Mouse (Mus musculus): ENCODE measurements at regions not wholly inside any gene's neighbourhood (a gene's known extent, or its start where the extent isn't known, plus 50 kb on each side); places are given as distances from the start of the nearest gene placed in this dataset.
A peak's percentile ranks its signal among the peaks of the same experiment; 100 is the strongest.

DNA sequence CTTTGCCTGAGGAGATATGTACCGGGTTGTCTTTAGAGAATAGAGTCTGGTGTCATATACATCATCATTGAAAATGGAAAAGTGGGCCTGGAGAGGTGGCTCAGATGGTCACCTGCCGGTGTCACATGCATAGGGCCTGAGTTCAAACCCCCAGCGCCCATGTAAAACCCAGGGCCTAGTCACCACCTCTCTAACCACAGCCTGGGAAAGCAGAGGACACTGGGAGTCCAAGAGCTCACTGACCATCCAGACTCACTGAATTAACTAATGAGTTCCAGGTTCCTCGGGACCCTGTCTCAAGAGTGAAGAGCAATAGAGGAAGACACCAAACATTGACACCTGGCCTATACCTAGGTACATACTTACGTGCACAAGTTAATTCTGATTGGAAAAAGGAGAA is 132.7 kb upstream of the Cdkn3 start:
- Histone ChIP-seq H3K4me1 (ENCODE audit: control insufficient read depth, insufficient read depth, low read length) (peaks cover 6% of the 10 kb centered on the region; the same call in 1 of the 2 replicates), H3K9ac (ENCODE audit: low read length) (no peak overlapping the region), H3K9me3 (replicated peaks; ENCODE audit: control insufficient read depth, low read length) (no peaks in the 10 kb centered on the region), H3K4me2 (ENCODE audit: low read depth, low read length) (no peak overlapping the region), H3K36me3 (ENCODE audit: control insufficient read depth, insufficient read depth) (no peaks in the 10 kb centered on the region), H3K27me3 (ENCODE audit: control insufficient read depth, insufficient read depth, low read length) (no peaks in the 10 kb centered on the region), H3K27ac (ENCODE audit: low read length) (no peak overlapping the region), H3K4me3 (ENCODE audit: low read length) (no peak overlapping the region)
- WGBS = 86% methylated on average over 5 of the region's 5 CpGs
- no peak for ATAC-seq (replicated peaks; ENCODE audit: extremely low read depth, insufficient read depth, low FRiP score)

- 83% methylated on average over 7 of the region's 7 CpGs for WGBS
- H3K4me3 ChIP-seq (ENCODE audit: low read length) = no peak overlapping the region
- H3K27ac ChIP-seq (ENCODE audit: low read length) = no peak overlapping the region
- no peak for ATAC-seq (replicated peaks; ENCODE audit: extremely low read depth, insufficient read depth, low FRiP score)
- no peak overlapping the region for H3K4me2 ChIP-seq (ENCODE audit: low read depth, low read length)
- H3K27me3 ChIP-seq (ENCODE audit: control insufficient read depth, insufficient read depth, low read length) = no peaks in the 10 kb centered on the region
- no peaks in the 10 kb centered on the region for H3K9me3 ChIP-seq (replicated peaks; ENCODE audit: control insufficient read depth, low read length)
- H3K9ac ChIP-seq (ENCODE audit: low read length) = no peak overlapping the region
- peaks cover 6% of the 10 kb centered on the region; the same call in 1 of the 2 replicates for H3K4me1 ChIP-seq (ENCODE audit: control insufficient read depth, insufficient read depth, low read length)
- no peaks in the 10 kb centered on the region for H3K36me3 ChIP-seq (ENCODE audit: control insufficient read depth, insufficient read depth)
Observed at GRCm38 (mm10) chr14:46625760-46626159, 134.6 kb upstream of the Cdkn3 start.

GRCm38 (mm10) chr14:46623645-46624044 is 136.7 kb upstream of the Cdkn3 start:
- no peaks in the 10 kb centered on the region for H3K9me3 ChIP-seq (replicated peaks; ENCODE audit: control insufficient read depth, low read length)
- no peak overlapping the region for H3K4me3 ChIP-seq (ENCODE audit: low read length)
- peaks cover 6% of the 10 kb centered on the region; the same call in 1 of the 2 replicates for H3K4me1 ChIP-seq (ENCODE audit: control insufficient read depth, insufficient read depth, low read length)
- WGBS = 9% methylated on average over 2 of the region's 2 CpGs
- no peak overlapping the region for H3K4me2 ChIP-seq (ENCODE audit: low read depth, low read length)
- H3K27ac ChIP-seq (ENCODE audit: low read length) = no peak overlapping the region
- no peaks in the 10 kb centered on the region for H3K36me3 ChIP-seq (ENCODE audit: control insufficient read depth, insufficient read depth)
- H3K9ac ChIP-seq (ENCODE audit: low read length) = no peak overlapping the region
- H3K27me3 ChIP-seq (ENCODE audit: control insufficient read depth, insufficient read depth, low read length) = no peaks in the 10 kb centered on the region
- ATAC-seq (replicated peaks; ENCODE audit: extremely low read depth, insufficient read depth, low FRiP score) = no peak

- Histone ChIP-seq H3K9ac (ENCODE audit: low read length) (no peak overlapping the region), H3K9me3 (replicated peaks; ENCODE audit: control insufficient read depth, low read length) (no peaks in the 10 kb centered on the region), H3K27me3 (ENCODE audit: control insufficient read depth, insufficient read depth, low read length) (no peaks in the 10 kb centered on the region), H3K4me2 (ENCODE audit: low read depth, low read length) (no peak overlapping the region), H3K4me1 (ENCODE audit: control insufficient read depth, insufficient read depth, low read length) (peaks cover 5% of the 10 kb centered on the region), H3K27ac (ENCODE audit: low read length) (no peak overlapping the region), H3K36me3 (ENCODE audit: control insufficient read depth, insufficient read depth) (no peaks in the 10 kb centered on the region), H3K4me3 (ENCODE audit: low read length) (no peak overlapping the region)
- WGBS = 84% methylated on average over 9 of the region's 9 CpGs
- no peak for ATAC-seq (replicated peaks; ENCODE audit: extremely low read depth, insufficient read depth, low FRiP score)
Observed at GRCm38 (mm10) chr14:46616030-46616429, 144.3 kb upstream of the Cdkn3 start.

GRCm38 (mm10) chr14:46614936-46615335 is 145.4 kb upstream of the Cdkn3 start:
- WGBS = 63% methylated on average over 4 of the region's 4 CpGs
- no peaks in the 10 kb centered on the region for H3K9me3 ChIP-seq (replicated peaks; ENCODE audit: control insufficient read depth, low read length)
- no peak overlapping the region for H3K9ac ChIP-seq (ENCODE audit: low read length)
- H3K27ac ChIP-seq (ENCODE audit: low read length) = no peak overlapping the region
- H3K36me3 ChIP-seq (ENCODE audit: control insufficient read depth, insufficient read depth) = no peaks in the 10 kb centered on the region
- no peak overlapping the region for H3K4me2 ChIP-seq (ENCODE audit: low read depth, low read length)
- peaks cover 5% of the 10 kb centered on the region for H3K4me1 ChIP-seq (ENCODE audit: control insufficient read depth, insufficient read depth, low read length)
- no peaks in the 10 kb centered on the region for H3K27me3 ChIP-seq (ENCODE audit: control insufficient read depth, insufficient read depth, low read length)
- no peak for ATAC-seq (replicated peaks; ENCODE audit: extremely low read depth, insufficient read depth, low FRiP score)
- no peak overlapping the region for H3K4me3 ChIP-seq (ENCODE audit: low read length)

DNA sequence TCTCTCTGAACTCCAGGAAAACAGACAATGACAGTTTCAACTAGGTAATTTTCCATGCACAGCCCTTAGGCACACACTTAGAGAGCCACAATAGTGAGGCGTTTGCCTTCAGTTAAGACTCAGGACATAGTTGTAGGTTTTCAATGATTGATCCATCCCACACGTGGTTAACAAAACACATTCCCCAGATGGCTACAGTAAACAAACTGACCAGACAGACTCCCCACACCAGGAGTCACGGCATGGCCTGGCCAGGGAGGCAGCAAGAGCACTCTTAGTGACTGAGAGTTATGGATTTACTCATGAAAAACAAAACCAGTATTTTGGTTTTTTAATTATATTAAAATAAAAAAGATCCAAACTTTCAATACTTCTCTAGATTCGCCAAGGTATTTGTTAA is 146.6 kb upstream of the Cdkn3 start:
- Histone ChIP-seq H3K4me2 (ENCODE audit: low read depth, low read length) (no peak overlapping the region), H3K9ac (ENCODE audit: low read length) (no peak overlapping the region), H3K27ac (ENCODE audit: low read length) (no peak overlapping the region), H3K27me3 (ENCODE audit: control insufficient read depth, insufficient read depth, low read length) (no peaks in the 10 kb centered on the region), H3K4me1 (ENCODE audit: control insufficient read depth, insufficient read depth, low read length) (peaks cover 5% of the 10 kb centered on the region), H3K9me3 (replicated peaks; ENCODE audit: control insufficient read depth, low read length) (no peaks in the 10 kb centered on the region), H3K4me3 (ENCODE audit: low read length) (no peak overlapping the region), H3K36me3 (ENCODE audit: control insufficient read depth, insufficient read depth) (no peaks in the 10 kb centered on the region)
- 59% methylated on average over 4 of the region's 4 CpGs for WGBS
- no peak for ATAC-seq (replicated peaks; ENCODE audit: extremely low read depth, insufficient read depth, low FRiP score)

DNA sequence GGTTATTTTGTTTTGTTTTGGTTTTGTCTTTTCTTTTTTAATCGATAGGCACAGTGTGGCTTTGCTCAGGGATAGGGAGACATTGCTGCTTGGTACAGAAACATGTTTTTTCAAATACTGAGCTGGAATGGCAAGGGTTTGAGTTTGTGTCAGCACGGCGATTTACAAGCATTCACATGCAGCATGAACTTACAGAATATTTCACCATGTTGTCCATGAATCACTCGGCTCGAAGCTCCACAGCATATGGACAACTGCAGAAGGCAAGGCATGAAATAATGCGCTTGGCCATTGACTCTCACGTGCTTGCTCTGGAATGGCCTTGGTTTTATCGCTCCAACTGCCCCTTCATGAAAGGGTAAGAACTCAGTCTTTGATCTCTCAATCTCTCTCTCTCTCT is 147.1 kb upstream of the Cdkn3 start:
- no peak for ATAC-seq (replicated peaks; ENCODE audit: extremely low read depth, insufficient read depth, low FRiP score)
- WGBS = 62% methylated on average over 8 of the region's 8 CpGs
- Histone ChIP-seq H3K9me3 (replicated peaks; ENCODE audit: control insufficient read depth, low read length) (no peaks in the 10 kb centered on the region), H3K4me3 (ENCODE audit: low read length) (no peak overlapping the region), H3K4me1 (ENCODE audit: control insufficient read depth, insufficient read depth, low read length) (peaks cover 5% of the 10 kb centered on the region), H3K27me3 (ENCODE audit: control insufficient read depth, insufficient read depth, low read length) (no peaks in the 10 kb centered on the region), H3K4me2 (ENCODE audit: low read depth, low read length) (no peak overlapping the region), H3K9ac (ENCODE audit: low read length) (no peak overlapping the region), H3K27ac (ENCODE audit: low read length) (no peak overlapping the region), H3K36me3 (ENCODE audit: control insufficient read depth, insufficient read depth) (no peaks in the 10 kb centered on the region)

DNA sequence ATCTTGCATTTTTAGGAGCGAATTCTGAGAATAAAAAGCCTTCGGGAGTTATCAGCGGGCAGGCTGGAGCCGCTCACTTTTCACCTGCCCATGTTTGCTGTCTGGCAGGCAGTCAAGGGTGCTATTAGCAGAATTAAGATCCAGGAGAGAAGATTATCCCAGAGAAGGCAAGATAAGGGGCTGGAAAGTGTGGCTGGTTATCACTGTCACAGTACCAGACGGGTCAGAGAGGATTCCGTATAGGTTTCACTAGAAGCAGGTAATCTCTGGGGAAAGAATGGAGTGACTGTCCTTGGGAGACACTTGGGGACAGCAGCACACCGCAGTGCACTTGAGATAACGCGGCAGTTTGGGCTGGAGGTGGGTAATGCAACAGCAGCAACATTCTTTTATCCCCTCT is 147.8 kb upstream of the Cdkn3 start:
- no peak overlapping the region for H3K4me3 ChIP-seq (ENCODE audit: low read length)
- H3K9me3 ChIP-seq (replicated peaks; ENCODE audit: control insufficient read depth, low read length) = no peaks in the 10 kb centered on the region
- H3K9ac ChIP-seq (ENCODE audit: low read length) = no peak overlapping the region
- H3K27ac ChIP-seq (ENCODE audit: low read length) = no peak overlapping the region
- peaks cover 5% of the 10 kb centered on the region for H3K4me1 ChIP-seq (ENCODE audit: control insufficient read depth, insufficient read depth, low read length)
- WGBS = 19% methylated on average over 9 of the region's 9 CpGs
- no peaks in the 10 kb centered on the region for H3K27me3 ChIP-seq (ENCODE audit: control insufficient read depth, insufficient read depth, low read length)
- no peak for ATAC-seq (replicated peaks; ENCODE audit: extremely low read depth, insufficient read depth, low FRiP score)
- H3K36me3 ChIP-seq (ENCODE audit: control insufficient read depth, insufficient read depth) = no peaks in the 10 kb centered on the region
- peak overlapping the region; percentile 36 for H3K4me2 ChIP-seq (ENCODE audit: low read depth, low read length)

- no peak for ATAC-seq (replicated peaks; ENCODE audit: extremely low read depth, insufficient read depth, low FRiP score)
- Histone ChIP-seq H3K9ac (ENCODE audit: low read length) (no peak overlapping the region), H3K4me1 (ENCODE audit: control insufficient read depth, insufficient read depth, low read length) (peaks cover 5% of the 10 kb centered on the region), H3K27me3 (ENCODE audit: control insufficient read depth, insufficient read depth, low read length) (no peaks in the 10 kb centered on the region), H3K27ac (ENCODE audit: low read length) (no peak overlapping the region), H3K36me3 (ENCODE audit: control insufficient read depth, insufficient read depth) (no peaks in the 10 kb centered on the region), H3K4me2 (ENCODE audit: low read depth, low read length) (no peak overlapping the region), H3K9me3 (replicated peaks; ENCODE audit: control insufficient read depth, low read length) (no peaks in the 10 kb centered on the region), H3K4me3 (ENCODE audit: low read length) (no peak overlapping the region)
- 92% methylated on average over 5 of the region's 5 CpGs for WGBS
Observed at GRCm38 (mm10) chr14:46610926-46611325, 149.4 kb upstream of the Cdkn3 start.

All from heart, embryonic 16.5 days (tissue).